Mouse (Mus musculus) stomach, postnatal 0 days (tissue): ENCODE data around the gene Plekha7.

Experiments used
- CTCF ChIP-seq: IDR thresholded peaks from 2 replicates; pipeline ENCODE4 v1.5.1; 2016; ENCODE audit warnings: antibody characterized with exemption, low read depth, mild to moderate bottlenecking, moderate library complexity
- EP300 ChIP-seq: optimal IDR thresholded peaks from 2 replicates; pipeline ENCODE3; 2016; ENCODE audit warnings: antibody characterized with exemption

GRCm38 (mm10) chr7:116115216-116115930, 192.8 kb downstream of the Plekha7 start:
- no peak for TF ChIP-seq EP300
- no peak for TF ChIP-seq CTCF
